Comparison of ENCODE assay signal across 20 mouse cellular contexts in the genomic region with DNA sequence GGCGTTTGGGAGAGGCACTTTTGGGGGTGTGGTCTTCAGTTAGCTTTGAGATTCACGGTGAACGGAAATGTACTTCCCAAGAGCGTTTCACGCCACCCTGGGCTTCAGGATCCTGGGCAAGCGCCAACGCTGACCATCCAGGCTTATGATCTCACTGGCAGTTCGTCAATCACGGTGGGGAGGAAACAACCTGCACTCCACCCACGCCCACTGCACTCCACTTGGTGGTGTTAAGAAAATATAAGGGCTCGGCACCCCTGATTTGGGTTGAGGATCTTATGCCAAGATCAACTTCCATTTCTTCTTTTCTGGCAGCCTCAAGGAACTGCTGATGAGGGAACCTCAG. TPM values are rescaled to one million over a fixed set of nuclear protein-coding genes. Genes with fewer than 3 reads are reported as not detected.
DNase-seq lines count a peak whose midpoint lies in the region; ATAC-seq lines count a peak whose summit lies in the region.
"Had no signal": no experiment of that assay in that cellular context is flagged by ENCODE, and none has a peak within 500 bp of the region (broad histone marks: within the 10 kb centered on the region; RNA-seq: fewer than 3 reads in every experiment).

No protein-coding gene starts in this region.

- no peak for ATAC-seq in limb, embryonic 11.5 days (ENCODE audit: insufficient number of reproducible peaks, low FRiP score, low TSS enrichment, low read depth)
- ATAC-seq in forebrain, embryonic 11.5 days (replicated peaks; ENCODE audit: low FRiP score) = no peak
- no peak for ATAC-seq in hindbrain, embryonic 12.5 days (ENCODE audit: low FRiP score)
- no peak for ATAC-seq in neural tube, embryonic 14.5 days (ENCODE audit: low read depth)
- ATAC-seq: intestine, embryonic 15.5 days; lung, postnatal 0 days had no signal

- no peaks in the 10 kb centered on the region for H3K27me3 ChIP-seq in limb, embryonic 11.5 days (ENCODE audit: control insufficient read depth, insufficient read depth, low read length)
- no peaks in the 10 kb centered on the region for H3K27me3 ChIP-seq in limb, embryonic 10.5 days (ENCODE audit: low read depth, poor library complexity, severe bottlenecking)
- H3K27me3 ChIP-seq in forebrain, embryonic 11.5 days (ENCODE audit: control insufficient read depth, insufficient read depth, low read length) = no peaks in the 10 kb centered on the region
- no peaks in the 10 kb centered on the region for H3K27me3 ChIP-seq in hindbrain, embryonic 12.5 days
- no peaks in the 10 kb centered on the region for H3K27me3 ChIP-seq in neural tube, embryonic 14.5 days (ENCODE audit: control insufficient read depth, insufficient read depth, low read length)
- H3K27me3 ChIP-seq: embryonic facial prominence, embryonic 15.5 days; intestine, embryonic 15.5 days; neural tube, embryonic 12.5 days had no signal

- no peak overlapping the region for H3K9ac ChIP-seq in limb, embryonic 11.5 days (ENCODE audit: low read length)
- no peak overlapping the region for H3K9ac ChIP-seq in forebrain, embryonic 11.5 days (ENCODE audit: low read length)
- H3K9ac ChIP-seq in hindbrain, embryonic 12.5 days = no peak overlapping the region
- H3K9ac ChIP-seq in neural tube, embryonic 14.5 days (replicated peaks; ENCODE audit: low read depth, low read length) = no peak overlapping the region
- H3K9ac ChIP-seq: embryonic facial prominence, embryonic 15.5 days; heart, embryonic 15.5 days; intestine, embryonic 15.5 days; neural tube, embryonic 12.5 days had no signal

- no peak overlapping the region for H3K4me2 ChIP-seq in limb, embryonic 11.5 days (ENCODE audit: low read depth, severe bottlenecking)
- no peak overlapping the region for H3K4me2 ChIP-seq in forebrain, embryonic 11.5 days (ENCODE audit: low read depth, low read length, severe bottlenecking)
- no peak overlapping the region for H3K4me2 ChIP-seq in hindbrain, embryonic 12.5 days (replicated peaks)
- H3K4me2 ChIP-seq in neural tube, embryonic 14.5 days (ENCODE audit: low read depth, low read length) = no peak overlapping the region
- H3K4me2 ChIP-seq: embryonic facial prominence, embryonic 15.5 days; heart, embryonic 15.5 days; intestine, embryonic 15.5 days; neural tube, embryonic 12.5 days had no signal

- no peak for DNase-seq in limb, embryonic 11.5 days (ENCODE audit: low spot score)
- DNase-seq in limb, embryonic 10.5 days (ENCODE audit: low spot score) = no peak
- no peak for DNase-seq in forebrain, embryonic 11.5 days (ENCODE audit: low spot score)
- DNase-seq in urinary bladder, postnatal 14 days (ENCODE audit: low spot score) = no peak
- DNase-seq in thymus, adult 18-20 months = no peak
- DNase-seq: adrenal gland, adult 8-10 months; kidney, postnatal 14 days; spleen, adult 18-20 months; thymus, postnatal 4 days had no signal

- WGBS in limb, embryonic 11.5 days = 76% methylated on average over 11 of the region's 11 CpGs
- WGBS in limb, embryonic 10.5 days = 88% methylated on average over 11 of the region's 11 CpGs
- 78% methylated on average over 11 of the region's 11 CpGs for WGBS in forebrain, embryonic 11.5 days
- WGBS in hindbrain, embryonic 12.5 days = 67% methylated on average over 11 of the region's 11 CpGs
- 71% methylated on average over 11 of the region's 11 CpGs for WGBS in neural tube, embryonic 14.5 days

- no peak overlapping the region for H3K4me3 ChIP-seq in limb, embryonic 11.5 days (ENCODE audit: low read depth, low read length)
- no peak overlapping the region for H3K4me3 ChIP-seq in limb, embryonic 10.5 days
- H3K4me3 ChIP-seq in forebrain, embryonic 11.5 days (ENCODE audit: low read depth, low read length) = no peak overlapping the region
- no peak overlapping the region for H3K4me3 ChIP-seq in hindbrain, embryonic 12.5 days
- H3K4me3 ChIP-seq in neural tube, embryonic 14.5 days (ENCODE audit: low read depth, low read length) = no peak overlapping the region
- H3K4me3 ChIP-seq: embryonic facial prominence, embryonic 15.5 days; heart, embryonic 15.5 days; intestine, embryonic 15.5 days; neural tube, embryonic 12.5 days had no signal

- H3K9me3 ChIP-seq in limb, embryonic 11.5 days (ENCODE audit: control insufficient read depth, low read length) = no peaks in the 10 kb centered on the region
- no peaks in the 10 kb centered on the region for H3K9me3 ChIP-seq in limb, embryonic 10.5 days (replicated peaks)
- H3K9me3 ChIP-seq in forebrain, embryonic 11.5 days (ENCODE audit: control insufficient read depth, low read length) = no peaks in the 10 kb centered on the region
- H3K9me3 ChIP-seq in hindbrain, embryonic 12.5 days (replicated peaks) = no peaks in the 10 kb centered on the region
- H3K9me3 ChIP-seq in neural tube, embryonic 14.5 days (ENCODE audit: control insufficient read depth, low read length) = no peaks in the 10 kb centered on the region
- H3K9me3 ChIP-seq: embryonic facial prominence, embryonic 15.5 days; heart, embryonic 15.5 days; intestine, embryonic 15.5 days; neural tube, embryonic 12.5 days had no signal

- H3K27ac ChIP-seq in limb, embryonic 11.5 days (replicated peaks; ENCODE audit: low read depth, low read length) = 0 out of 2 replicates have a peak overlapping the region, but pooled peaks have one; percentile 26
- H3K27ac ChIP-seq in limb, embryonic 10.5 days = no peak overlapping the region
- H3K27ac ChIP-seq in forebrain, embryonic 11.5 days (ENCODE audit: low read depth, low read length) = peak overlapping the region; percentile 53; the same call in 1 of the 2 replicates
- H3K27ac ChIP-seq in hindbrain, embryonic 12.5 days = peak overlapping the region; percentile 85
- 0 out of 2 replicates have a peak overlapping the region, but pooled peaks have one; percentile 22 for H3K27ac ChIP-seq in neural tube, embryonic 14.5 days (ENCODE audit: low read depth, low read length)
- H3K27ac ChIP-seq: embryonic facial prominence, embryonic 15.5 days; heart, embryonic 15.5 days; intestine, embryonic 15.5 days; neural tube, embryonic 12.5 days had no signal

- no peaks in the 10 kb centered on the region for H3K4me1 ChIP-seq in limb, embryonic 11.5 days (ENCODE audit: control insufficient read depth, insufficient read depth, low read length)
- peaks cover 27% of the 10 kb centered on the region for H3K4me1 ChIP-seq in limb, embryonic 10.5 days
- no peaks in the 10 kb centered on the region for H3K4me1 ChIP-seq in forebrain, embryonic 11.5 days (replicated peaks; ENCODE audit: control insufficient read depth, insufficient read depth, low read length)
- peaks cover 11% of the 10 kb centered on the region; the same call in 1 of the 2 replicates for H3K4me1 ChIP-seq in hindbrain, embryonic 12.5 days
- H3K4me1 ChIP-seq in neural tube, embryonic 14.5 days (ENCODE audit: control insufficient read depth, insufficient read depth, low read length) = no peaks in the 10 kb centered on the region
- H3K4me1 ChIP-seq: embryonic facial prominence, embryonic 15.5 days; heart, embryonic 15.5 days; intestine, embryonic 15.5 days; neural tube, embryonic 12.5 days had no signal

- 0 out of 2 replicates have a peak, but pooled peaks cover 2% of the 10 kb centered on the region for H3K36me3 ChIP-seq in limb, embryonic 11.5 days (ENCODE audit: control insufficient read depth, insufficient read depth, low read length)
- H3K36me3 ChIP-seq in limb, embryonic 10.5 days = peaks cover 24% of the 10 kb centered on the region
- H3K36me3 ChIP-seq in forebrain, embryonic 11.5 days (ENCODE audit: control insufficient read depth, insufficient read depth, low read length) = no peaks in the 10 kb centered on the region
- no peaks in the 10 kb centered on the region for H3K36me3 ChIP-seq in hindbrain, embryonic 12.5 days
- no peaks in the 10 kb centered on the region for H3K36me3 ChIP-seq in neural tube, embryonic 14.5 days (ENCODE audit: control insufficient read depth, insufficient read depth, low read length)
- H3K36me3 ChIP-seq: embryonic facial prominence, embryonic 15.5 days; heart, embryonic 15.5 days; intestine, embryonic 15.5 days; neural tube, embryonic 12.5 days had no signal

RNA-seq across cellular contexts. Expression of a gene that starts 12.1 kb away (rescaled TPM):
- polyA plus RNA-seq in limb, embryonic 11.5 days (2014; fragmentation: Nextera tagmentation; extraction: Ambion mirVana) = 4.1 and 4.2 TPM in 2 replicates
- polyA plus RNA-seq in limb, embryonic 10.5 days (2016; fragmentation: Nextera tagmentation; extraction: Ambion mirVana) = 5.3 and 6.2 TPM in 2 replicates
- 0.90 and 1.2 TPM in 2 replicates for polyA plus RNA-seq in forebrain, embryonic 11.5 days (2014; fragmentation: Nextera tagmentation; extraction: Ambion mirVana)
- polyA plus RNA-seq in hindbrain, embryonic 12.5 days (2016; fragmentation: Nextera tagmentation; extraction: Ambion mirVana) = 3.0 and 4.1 TPM in 2 replicates
- polyA plus RNA-seq in neural tube, embryonic 14.5 days (2014; fragmentation: Nextera tagmentation; extraction: Ambion mirVana) = 0.46 and 0.62 TPM in 2 replicates
- polyA plus RNA-seq: C2C12 had no signal

RNA-seq across cellular contexts. Expression of a gene that starts 22.3 kb away (rescaled TPM):
- polyA plus RNA-seq in limb, embryonic 11.5 days (2014; fragmentation: Nextera tagmentation; extraction: Ambion mirVana) = 0.17 TPM in 1 of 2 replicates, not detected in the other
- polyA plus RNA-seq in limb, embryonic 10.5 days (2016; fragmentation: Nextera tagmentation; extraction: Ambion mirVana) = 0.18 TPM in 1 of 2 replicates, not detected in the other
- not detected in 2 replicates for polyA plus RNA-seq in forebrain, embryonic 11.5 days (2014; fragmentation: Nextera tagmentation; extraction: Ambion mirVana)
- polyA plus RNA-seq in hindbrain, embryonic 12.5 days (2016; fragmentation: Nextera tagmentation; extraction: Ambion mirVana) = not detected in 2 replicates
- not detected in 2 replicates for polyA plus RNA-seq in neural tube, embryonic 14.5 days (2014; fragmentation: Nextera tagmentation; extraction: Ambion mirVana)
- polyA plus RNA-seq: C2C12; embryonic facial prominence, embryonic 15.5 days; gonadal fat pad, adult 2 months; heart, embryonic 15.5 days; intestine, embryonic 15.5 days; liver, adult 2 months; lung, postnatal 0 days; neural tube, embryonic 12.5 days; stomach, embryonic 16.5 days had no signal
